ENCODE assay signal across 18 mouse cellular contexts in the genomic region with DNA sequence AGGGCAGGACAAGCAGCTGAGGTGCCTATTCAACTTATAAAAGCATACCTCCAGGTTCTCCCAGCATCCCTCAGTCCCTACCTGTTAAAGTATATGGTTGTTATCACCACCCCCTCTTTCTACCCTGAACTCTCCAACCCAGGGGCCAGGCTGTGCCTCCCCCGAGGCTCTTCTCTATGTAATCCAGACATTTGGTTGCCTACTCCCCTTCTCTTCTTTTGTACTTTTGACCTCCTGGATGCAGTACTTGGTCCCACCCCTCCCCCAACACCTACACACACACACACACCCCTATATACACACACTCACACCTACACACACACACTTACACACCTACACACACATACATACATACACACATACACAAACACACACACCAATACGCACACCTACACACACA.
"Had no signal": no experiment of that assay in that cellular context is flagged by ENCODE, and none has a peak within 500 bp of the region (broad histone marks: within the 10 kb centered on the region; RNA-seq: fewer than 3 reads in every experiment).

No protein-coding gene starts in this region.

- H3K27ac ChIP-seq: liver, embryonic 13.5 days; liver, embryonic 15.5 days; lung, embryonic 15.5 days; macrophage; midbrain, embryonic 12.5 days; neural tube, embryonic 12.5 days; stomach, embryonic 15.5 days had no signal

- H3K36me3 ChIP-seq: liver, embryonic 13.5 days; liver, embryonic 15.5 days; lung, embryonic 15.5 days; midbrain, embryonic 12.5 days; neural tube, embryonic 12.5 days; stomach, embryonic 15.5 days had no signal

- H3K4me2 ChIP-seq: liver, embryonic 13.5 days; liver, embryonic 15.5 days; lung, embryonic 15.5 days; midbrain, embryonic 12.5 days; neural tube, embryonic 12.5 days; stomach, embryonic 15.5 days had no signal

- ATAC-seq: liver, postnatal 0 days; lung, postnatal 0 days had no signal

- H3K4me1 ChIP-seq: liver, embryonic 15.5 days; midbrain, embryonic 12.5 days; neural tube, embryonic 12.5 days; stomach, embryonic 15.5 days had no signal

- H3K9me3 ChIP-seq: liver, embryonic 13.5 days; liver, embryonic 15.5 days; lung, embryonic 15.5 days; megakaryocyte, embryonic 14.5 days; midbrain, embryonic 12.5 days; neural tube, embryonic 12.5 days; stomach, embryonic 15.5 days had no signal

- H3K4me3 ChIP-seq: liver, embryonic 13.5 days; liver, embryonic 15.5 days; lung, embryonic 15.5 days; megakaryocyte, embryonic 14.5 days; midbrain, embryonic 12.5 days; neural tube, embryonic 12.5 days; stomach, embryonic 15.5 days had no signal

- H3K27me3 ChIP-seq: liver, embryonic 13.5 days; liver, embryonic 15.5 days; lung, embryonic 15.5 days; midbrain, embryonic 12.5 days; neural tube, embryonic 12.5 days; stomach, embryonic 15.5 days had no signal

- DNase-seq: liver, embryonic 13.5 days; liver, postnatal 0 days; lung, adult 2 months; lung, postnatal 14 days; lung, postnatal 36 days; midbrain, embryonic 14.5 days; right cerebral cortex, postnatal 14 days; thymus, adult 2 months; thymus, postnatal 25 days; thymus, postnatal 4 days had no signal

- H3K9ac ChIP-seq: liver, embryonic 13.5 days; liver, embryonic 15.5 days; liver, postnatal 0 days; lung, embryonic 15.5 days; midbrain, embryonic 12.5 days; neural tube, embryonic 12.5 days; stomach, embryonic 15.5 days had no signal
